Mouse (Mus musculus): ENCODE results near the gene Phb2. TPM values are rescaled to one million over a fixed set of nuclear protein-coding genes. Genes with fewer than 3 reads are reported as not detected.
A peak's percentile ranks its signal among the peaks of the same experiment; 100 is the strongest.

Phb2 gene
- polyA plus RNA-seq, 1 experiment from 2014 or later = 335 TPM

DNA sequence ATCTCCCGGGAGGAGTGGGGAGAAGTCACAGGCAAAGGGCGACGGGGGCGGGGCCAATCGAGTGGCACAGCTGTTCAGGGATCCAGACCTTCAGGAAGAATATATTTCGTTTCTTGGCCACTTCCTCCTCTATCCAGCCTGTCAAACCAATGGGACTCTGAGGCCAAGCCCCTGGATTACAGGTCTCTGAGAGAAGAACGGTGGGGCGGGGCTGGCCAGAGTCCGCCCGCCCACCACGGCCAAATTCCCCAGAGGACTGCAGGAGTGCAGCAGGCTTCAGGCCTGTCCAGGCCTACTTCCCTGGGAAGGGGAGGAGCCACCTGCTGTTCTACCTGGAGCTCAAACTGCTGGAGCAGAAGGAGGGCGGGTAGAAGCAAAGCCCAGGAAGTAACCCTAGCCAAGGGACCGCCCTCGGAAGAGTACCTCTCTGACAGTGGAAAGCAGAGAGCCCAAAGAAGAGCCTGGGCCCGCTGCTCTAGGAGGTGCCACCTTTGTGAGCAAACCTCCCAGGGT, 26.4 kb downstream of the Phb2 start, which contains the start of gene Ptpn6:
Gene Ptpn6, minus strand, starts transcription at position 204 of the 513 bp plus-strand sequence.
- peak within 1 kb of the TSS; percentile 54; the same call in 1 of the 2 replicates for H3K9ac ChIP-seq (ENCODE audit: low read depth, low read length)

DNA sequence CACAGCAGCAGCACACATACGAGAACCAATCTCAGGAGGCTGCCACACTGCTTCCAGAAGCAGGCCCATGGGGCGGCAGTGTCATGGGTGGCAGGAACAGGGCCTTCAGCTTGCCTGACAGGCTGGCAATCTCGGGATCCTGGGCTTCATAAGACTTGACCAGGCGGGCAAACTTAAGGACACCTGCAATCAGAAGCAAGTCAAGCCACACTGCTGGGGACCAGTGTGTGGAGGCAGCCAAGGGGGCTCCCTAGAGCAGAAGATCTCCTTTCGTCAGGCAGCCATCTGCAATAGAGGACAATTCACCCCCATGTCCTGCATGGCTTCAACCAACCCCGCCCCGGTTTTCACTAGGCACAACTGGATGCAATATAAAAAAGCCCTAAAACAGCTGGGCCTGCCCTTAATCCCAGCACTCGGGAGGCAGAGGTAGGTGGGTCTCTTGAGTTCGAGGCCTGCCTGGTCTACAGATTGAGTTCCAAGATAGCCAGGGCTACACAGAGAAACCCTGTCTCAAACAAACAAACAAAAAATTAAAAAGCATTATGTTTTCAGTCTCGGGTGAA, 27.2 kb downstream of the Phb2 start:
- Histone ChIP-seq H3K36me3 (ENCODE audit: control insufficient read depth, insufficient read depth, low read length) (peaks cover 3% of the 10 kb centered on the region; the same call in 1 of the 2 replicates), H3K9me3 (replicated peaks; ENCODE audit: control insufficient read depth, low read length) (no peaks in the 10 kb centered on the region), H3K9ac (ENCODE audit: low read depth, low read length) (no peak overlapping the region), H3K27ac (ENCODE audit: low read depth, low read length) (no peak overlapping the region), H3K4me2 (no peak overlapping the region; the same call in 1 of the 2 replicates), H3K27me3 (ENCODE audit: control insufficient read depth, insufficient read depth, low read length) (no peaks in the 10 kb centered on the region), H3K4me3 (ENCODE audit: low read depth, low read length) (no peak overlapping the region), H3K4me1 (ENCODE audit: control insufficient read depth, insufficient read depth, low read length) (peaks cover 17% of the 10 kb centered on the region)
- ATAC-seq (replicated peaks; ENCODE audit: insufficient number of reproducible peaks, low FRiP score, low TSS enrichment) = no peak
- 83% methylated on average over 10 of the region's 10 CpGs for WGBS (ENCODE audit: insufficient replicate concordance)

More for the DNA sequence above, 26.4 kb downstream of the Phb2 start, which contains the start of gene Ptpn6:
- Histone ChIP-seq H3K4me3 (ENCODE audit: low read depth, low read length) (no peak within 1 kb of the TSS), H3K9me3 (replicated peaks; ENCODE audit: control insufficient read depth, low read length) (no peaks in the 10 kb centered on the region), H3K27me3 (ENCODE audit: control insufficient read depth, insufficient read depth, low read length) (no peaks in the 10 kb centered on the region), H3K4me2 (peak within 1 kb of the TSS; percentile 37), H3K36me3 (ENCODE audit: control insufficient read depth, insufficient read depth, low read length) (peaks cover 3% of the 10 kb centered on the region; the same call in 1 of the 2 replicates), H3K27ac (ENCODE audit: low read depth, low read length) (no peak within 1 kb of the TSS), H3K4me1 (ENCODE audit: control insufficient read depth, insufficient read depth, low read length) (peaks cover 17% of the 10 kb centered on the region)
- no peak for ATAC-seq (replicated peaks; ENCODE audit: insufficient number of reproducible peaks, low FRiP score, low TSS enrichment)
- 31% methylated on average over 15 of the region's 15 CpGs for WGBS (ENCODE audit: insufficient replicate concordance)

DNA sequence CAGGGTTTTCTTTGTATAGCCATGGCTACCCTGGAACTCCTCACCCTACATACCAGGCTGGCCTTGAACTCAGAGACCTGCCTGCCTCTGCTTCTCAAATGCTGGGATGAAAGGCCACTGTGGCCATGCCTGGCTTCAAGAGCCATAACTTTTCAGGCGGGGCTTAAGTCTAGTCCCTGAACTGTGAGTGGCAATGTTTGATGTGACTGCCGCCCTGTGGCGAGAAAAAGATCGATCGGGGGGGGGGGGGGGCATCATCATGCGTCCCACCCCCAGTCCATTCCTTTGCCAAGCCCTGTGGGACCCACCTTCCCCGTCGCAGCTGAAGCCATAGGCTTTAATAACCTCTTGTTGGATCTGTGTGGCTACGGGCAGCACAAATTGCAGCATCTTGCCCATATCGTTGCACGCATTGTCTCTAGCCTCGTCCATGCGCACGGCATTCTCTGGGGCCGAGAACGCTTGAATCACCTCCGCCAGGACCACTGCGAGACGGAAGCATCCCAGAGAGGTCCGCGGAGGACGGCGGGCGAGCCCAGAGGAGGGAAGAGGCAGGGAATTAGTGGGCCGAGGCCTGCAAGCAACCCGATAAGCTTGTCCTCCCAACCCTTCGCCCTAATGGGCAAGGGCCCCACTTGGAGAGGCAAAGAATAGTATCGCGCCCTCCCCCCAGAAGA, 28.2 kb downstream of the Phb2 start:
- H3K36me3 ChIP-seq (ENCODE audit: control insufficient read depth, insufficient read depth, low read length) = peaks cover 3% of the 10 kb centered on the region; the same call in 1 of the 2 replicates
- peak overlapping the region; percentile 92 for H3K9ac ChIP-seq (ENCODE audit: low read depth, low read length)
- no peaks in the 10 kb centered on the region for H3K9me3 ChIP-seq (replicated peaks; ENCODE audit: control insufficient read depth, low read length)
- peak overlapping the region; percentile 61 for H3K4me3 ChIP-seq (ENCODE audit: low read depth, low read length)
- peaks cover 24% of the 10 kb centered on the region for H3K4me1 ChIP-seq (ENCODE audit: control insufficient read depth, insufficient read depth, low read length)
- no peaks in the 10 kb centered on the region for H3K27me3 ChIP-seq (ENCODE audit: control insufficient read depth, insufficient read depth, low read length)
- H3K4me2 ChIP-seq = peak overlapping the region; percentile 90
- ATAC-seq (replicated peaks; ENCODE audit: insufficient number of reproducible peaks, low FRiP score, low TSS enrichment) = peak; percentile 24
- under 1% methylated on average over 29 of the region's 29 CpGs for WGBS (ENCODE audit: insufficient replicate concordance)
- H3K27ac ChIP-seq (ENCODE audit: low read depth, low read length) = peak overlapping the region; percentile 99

DNA sequence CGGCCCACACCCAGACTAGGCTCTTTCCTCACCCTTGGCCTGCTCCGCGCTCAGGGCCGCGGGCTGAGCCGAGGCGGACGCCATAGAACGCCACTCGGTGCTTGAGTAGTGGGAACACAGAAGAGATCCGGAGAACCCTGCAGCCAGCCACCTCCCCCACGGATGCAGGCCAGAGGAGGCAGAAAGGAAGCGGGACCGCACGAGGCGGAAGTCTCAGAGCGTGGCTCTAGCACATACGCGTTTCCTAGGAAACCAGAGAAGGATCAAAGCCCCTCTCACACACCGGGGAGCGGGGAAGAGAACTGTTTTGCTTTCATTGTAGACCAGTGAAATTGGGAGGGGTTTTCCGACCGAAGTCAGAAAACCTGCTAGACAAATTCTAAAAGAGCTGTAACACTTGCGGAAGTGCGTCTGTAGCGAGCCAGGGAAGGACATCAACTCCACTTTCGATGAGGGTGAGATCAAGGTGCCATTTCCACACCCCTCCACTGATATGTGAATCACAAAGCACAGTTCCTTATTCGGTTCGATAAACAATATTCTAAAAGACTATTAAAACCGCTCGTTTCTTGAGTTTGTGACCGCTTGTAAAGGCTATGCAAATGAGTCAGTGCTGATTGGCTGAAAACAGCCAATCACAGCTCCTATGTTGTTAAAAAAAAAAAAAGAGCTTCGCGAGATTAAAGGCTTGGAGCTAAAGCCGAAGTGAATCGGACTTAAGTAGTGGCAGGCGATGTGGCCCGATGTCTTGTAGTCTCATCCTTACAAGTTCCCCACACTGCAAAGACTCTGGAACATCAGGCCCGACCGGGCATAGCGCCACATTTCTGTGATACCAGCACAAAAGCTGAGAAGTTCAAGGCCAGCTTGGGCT, 29.0 kb downstream of the Phb2 start, which contains the start of gene Grcc10:
Gene Grcc10, minus strand, starts transcription at position 487 of the 874 bp plus-strand sequence.
- peak within 1 kb of the TSS; percentile 61 for H3K4me3 ChIP-seq (ENCODE audit: low read depth, low read length)
- ATAC-seq (replicated peaks; ENCODE audit: insufficient number of reproducible peaks, low FRiP score, low TSS enrichment) = peak; percentile 68
- H3K27ac ChIP-seq (ENCODE audit: low read depth, low read length) = peak within 1 kb of the TSS; percentile 99
- peaks cover 3% of the 10 kb centered on the region; the same call in 1 of the 2 replicates for H3K36me3 ChIP-seq (ENCODE audit: control insufficient read depth, insufficient read depth, low read length)
- H3K27me3 ChIP-seq (ENCODE audit: control insufficient read depth, insufficient read depth, low read length) = no peaks in the 10 kb centered on the region
- H3K4me1 ChIP-seq (ENCODE audit: control insufficient read depth, insufficient read depth, low read length) = peaks cover 24% of the 10 kb centered on the region
- under 1% methylated on average over 41 of the region's 41 CpGs for WGBS (ENCODE audit: insufficient replicate concordance)
- H3K9ac ChIP-seq (ENCODE audit: low read depth, low read length) = peak within 1 kb of the TSS; percentile 92
- no peaks in the 10 kb centered on the region for H3K9me3 ChIP-seq (replicated peaks; ENCODE audit: control insufficient read depth, low read length)
- peak within 1 kb of the TSS; percentile 90 for H3K4me2 ChIP-seq

DNA sequence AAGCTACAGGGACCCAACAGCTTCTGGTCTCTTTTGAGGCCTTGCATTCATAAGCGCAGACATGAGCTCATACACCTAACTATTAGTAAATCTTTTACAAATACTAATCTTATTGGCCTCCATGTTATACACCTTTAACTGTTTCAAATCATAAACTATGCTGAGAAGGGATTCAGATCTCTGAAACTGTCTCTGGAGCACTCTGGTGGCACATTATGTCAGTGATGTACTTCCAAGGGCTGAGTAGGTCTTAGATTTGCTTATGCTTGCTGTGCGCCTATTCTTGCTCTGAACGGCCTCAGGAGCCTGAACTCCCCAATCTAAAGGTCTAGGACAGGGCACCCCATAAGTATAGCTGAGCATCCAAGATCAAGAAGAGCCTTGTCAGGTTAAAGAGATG, 29.7 kb downstream of the Phb2 start:
- peaks cover 3% of the 10 kb centered on the region; the same call in 1 of the 2 replicates for H3K36me3 ChIP-seq (ENCODE audit: control insufficient read depth, insufficient read depth, low read length)
- H3K9ac ChIP-seq (ENCODE audit: low read depth, low read length) = peak overlapping the region; percentile 92
- peak overlapping the region; percentile 99 for H3K27ac ChIP-seq (ENCODE audit: low read depth, low read length)
- peak overlapping the region; percentile 61 for H3K4me3 ChIP-seq (ENCODE audit: low read depth, low read length)
- no peak for ATAC-seq (replicated peaks; ENCODE audit: insufficient number of reproducible peaks, low FRiP score, low TSS enrichment)
- peaks cover 30% of the 10 kb centered on the region for H3K4me1 ChIP-seq (ENCODE audit: control insufficient read depth, insufficient read depth, low read length)
- 77% methylated on average over 3 of the region's 3 CpGs for WGBS (ENCODE audit: insufficient replicate concordance)
- H3K4me2 ChIP-seq = peak overlapping the region; percentile 90
- H3K27me3 ChIP-seq (ENCODE audit: control insufficient read depth, insufficient read depth, low read length) = no peaks in the 10 kb centered on the region
- no peaks in the 10 kb centered on the region for H3K9me3 ChIP-seq (replicated peaks; ENCODE audit: control insufficient read depth, low read length)

DNA sequence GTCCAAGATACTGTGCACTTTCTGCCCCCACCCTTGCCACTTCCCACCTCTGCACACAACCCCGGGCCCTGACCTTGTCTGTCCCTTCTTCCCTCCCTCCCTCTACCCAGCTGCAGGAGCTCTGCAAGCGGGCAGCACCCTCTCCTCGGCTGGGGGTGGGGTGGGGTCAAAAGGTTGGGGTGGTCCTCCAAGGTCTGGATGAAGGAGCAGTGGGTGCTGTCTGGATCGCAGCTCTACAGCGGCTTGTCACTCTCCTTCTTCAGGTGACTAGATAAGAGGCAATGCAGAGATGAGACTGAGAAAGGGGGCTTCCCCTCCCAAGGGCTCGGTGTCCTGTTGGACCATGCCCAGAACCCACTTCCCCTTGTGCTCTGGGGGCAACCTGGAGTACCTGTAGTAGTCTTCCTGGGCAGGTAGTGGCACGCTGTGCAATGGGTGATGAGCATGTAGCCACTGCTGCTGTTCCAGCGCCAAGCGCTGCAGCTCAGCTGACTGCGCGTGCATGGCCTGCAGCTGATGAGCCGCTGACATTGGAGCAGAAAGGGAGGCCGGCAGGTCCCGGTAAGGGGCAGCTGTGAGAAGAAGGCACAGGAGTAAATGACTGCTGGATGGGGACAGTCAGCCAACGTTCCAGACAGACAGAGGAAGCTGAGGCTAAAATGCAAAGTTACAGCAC, 30.8 kb downstream of the Phb2 start:
- Histone ChIP-seq H3K36me3 (ENCODE audit: control insufficient read depth, insufficient read depth, low read length) (peaks cover 6% of the 10 kb centered on the region), H3K4me1 (ENCODE audit: control insufficient read depth, insufficient read depth, low read length) (peaks cover 30% of the 10 kb centered on the region), H3K9ac (ENCODE audit: low read depth, low read length) (0 out of 2 replicates have a peak overlapping the region, but pooled peaks have one; percentile 22), H3K4me3 (ENCODE audit: low read depth, low read length) (no peak overlapping the region), H3K4me2 (no peak overlapping the region), H3K27me3 (ENCODE audit: control insufficient read depth, insufficient read depth, low read length) (no peaks in the 10 kb centered on the region), H3K27ac (ENCODE audit: low read depth, low read length) (no peak overlapping the region), H3K9me3 (replicated peaks; ENCODE audit: control insufficient read depth, low read length) (no peaks in the 10 kb centered on the region)
- 83% methylated on average over 15 of the region's 15 CpGs for WGBS (ENCODE audit: insufficient replicate concordance)
- no peak for ATAC-seq (replicated peaks; ENCODE audit: insufficient number of reproducible peaks, low FRiP score, low TSS enrichment)

DNA sequence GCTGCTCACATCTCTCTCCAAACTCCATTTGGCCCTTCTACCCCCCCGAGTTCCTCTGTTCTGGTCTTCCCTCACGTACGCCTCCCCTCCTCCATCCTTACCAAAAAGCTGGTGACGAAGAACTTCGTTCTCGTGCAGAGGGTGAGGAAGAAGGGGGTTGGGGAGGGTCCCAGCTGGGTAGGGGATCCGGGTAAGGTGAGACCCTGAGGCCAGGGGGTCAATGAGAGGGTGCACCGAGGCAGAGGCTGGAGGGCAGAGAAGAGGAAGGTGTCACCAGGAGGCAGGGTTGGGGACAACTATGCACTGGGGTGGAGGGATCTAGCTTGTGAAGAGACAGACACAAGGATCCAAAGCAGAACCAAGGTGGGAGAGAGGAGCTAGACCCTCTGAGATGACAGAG, 31.5 kb downstream of the Phb2 start:
- Histone ChIP-seq H3K27me3 (ENCODE audit: control insufficient read depth, insufficient read depth, low read length) (no peaks in the 10 kb centered on the region), H3K27ac (ENCODE audit: low read depth, low read length) (no peak overlapping the region), H3K4me1 (ENCODE audit: control insufficient read depth, insufficient read depth, low read length) (peaks cover 28% of the 10 kb centered on the region), H3K36me3 (ENCODE audit: control insufficient read depth, insufficient read depth, low read length) (peaks cover 6% of the 10 kb centered on the region), H3K4me3 (ENCODE audit: low read depth, low read length) (no peak overlapping the region), H3K9me3 (replicated peaks; ENCODE audit: control insufficient read depth, low read length) (no peaks in the 10 kb centered on the region), H3K4me2 (no peak overlapping the region), H3K9ac (ENCODE audit: low read depth, low read length) (no peak overlapping the region)
- ATAC-seq (replicated peaks; ENCODE audit: insufficient number of reproducible peaks, low FRiP score, low TSS enrichment) = no peak
- WGBS (ENCODE audit: insufficient replicate concordance) = 85% methylated on average over 8 of the region's 8 CpGs
